Mouse (Mus musculus): ENCODE measurements around the gene Lrriq1.

DNA sequence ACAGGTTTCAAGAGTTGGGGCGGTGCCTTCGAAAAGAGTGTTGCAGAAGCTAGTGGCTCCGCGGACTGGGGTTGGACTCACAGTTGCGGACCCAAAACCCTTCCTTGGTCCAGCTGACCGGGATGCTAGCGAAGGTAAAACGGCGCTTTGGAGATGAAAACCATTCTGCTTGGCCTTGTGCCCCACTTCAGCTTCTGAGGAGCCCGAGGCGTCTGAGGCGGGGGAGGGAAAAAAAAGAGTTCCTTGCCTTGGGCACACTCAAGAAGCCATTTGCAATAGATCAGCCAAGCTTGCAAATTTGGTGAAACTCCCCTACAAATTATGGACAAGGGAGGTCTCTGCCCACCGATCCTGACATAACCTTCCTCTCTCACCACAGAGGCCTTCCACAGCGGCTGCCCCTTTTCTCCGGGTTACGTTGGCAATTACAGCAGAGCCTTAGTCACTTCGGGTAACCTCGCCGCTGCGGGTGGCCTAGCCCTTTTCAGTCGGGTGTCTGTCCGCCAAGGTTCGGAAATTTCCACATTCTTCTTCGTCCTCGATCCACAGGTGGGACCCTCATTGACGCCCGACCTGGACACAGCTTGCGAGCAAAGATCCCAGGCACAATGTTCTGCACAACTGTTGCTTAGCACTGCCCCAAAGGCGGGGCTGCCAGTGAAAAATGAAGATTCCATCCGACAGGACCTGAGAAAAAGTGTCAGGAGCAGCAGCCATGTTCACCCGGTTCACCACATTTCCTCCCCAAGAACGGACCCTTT, 206.2 kb downstream of the Lrriq1 start, which contains the start of gene Alx1:
- no peak for TF ChIP-seq USF1 (IDR thresholded peaks at IDR 0.05; ENCODE audit: low read depth, low read length)
- TF ChIP-seq CTCF (conservative IDR thresholded peaks at IDR 0.05 in 1 of 2, IDR thresholded peaks at IDR 0.05 in 1 of 2; ENCODE audit: low read depth in 2 of 2, low read length in 2 of 2) = no peak
- no peak for TF ChIP-seq POLR2A (IDR thresholded peaks at IDR 0.05; ENCODE audit: low read depth, low read length)
- TF ChIP-seq RCOR1 (conservative IDR thresholded peaks at IDR 0.05; ENCODE audit: low read depth, low read length) = no peak
- no peak for TF ChIP-seq USF2 (conservative IDR thresholded peaks at IDR 0.05; ENCODE audit: low read depth, low read length)
- TF ChIP-seq ELF1 (IDR thresholded peaks at IDR 0.05; ENCODE audit: low read depth, low read length) = no peak
- TF ChIP-seq BHLHE40 (IDR thresholded peaks at IDR 0.05; ENCODE audit: low read depth, low read length) = no peak
- no peak for TF ChIP-seq MAFK (IDR thresholded peaks at IDR 0.05; ENCODE audit: insufficient replicate concordance, low read length)
- TF ChIP-seq MAX (IDR thresholded peaks at IDR 0.05; ENCODE audit: low read length) = no peak
- no peak for TF ChIP-seq ZNF384 (IDR thresholded peaks at IDR 0.05; ENCODE audit: low read depth, low read length)

Data from CH12.LX (cell line).